Mouse (Mus musculus) 3T3-L1 (cell line): ENCODE results near the gene Col26a1.
A peak's percentile ranks its signal among the peaks of the same experiment; 100 is the strongest.

Experiments used
- DNase-seq: peaks from one replicate; pipeline ENCODE4 v3.0.0-alpha.2; 2015; ENCODE audit warnings: low read depth, low spot score

Col26a1 gene

GRCm38 (mm10) chr5:136882788-136883439 lies at the start of gene Col26a1:
Gene Col26a1, minus strand, starts transcription at chr5:136883209.
- no peak for DNase-seq

GRCm38 (mm10) chr5:136931896-136932295 lies 48.9 kb upstream of the Col26a1 start:
- no peak for DNase-seq

GRCm38 (mm10) chr5:136929073-136929472 lies 46.1 kb upstream of the Col26a1 start:
- DNase-seq, result peak; percentile 89

GRCm38 (mm10) chr5:136923751-136924478 lies 40.9 kb upstream of the Col26a1 start:
- no peak for DNase-seq

- no peak for DNase-seq
Observed at GRCm38 (mm10) chr5:136922830-136923229, 39.8 kb upstream of the Col26a1 start.

GRCm38 (mm10) chr5:136919546-136920301 lies 36.7 kb upstream of the Col26a1 start:
- DNase-seq, result peak; percentile 39

- DNase-seq, result peak; percentile 92
Observed at GRCm38 (mm10) chr5:136918655-136919472, 35.9 kb upstream of the Col26a1 start.

GRCm38 (mm10) chr5:136917613-136918242 lies 34.7 kb upstream of the Col26a1 start:
- DNase-seq, result no peak

- no peak for DNase-seq
Observed at GRCm38 (mm10) chr5:136914183-136914582, 31.2 kb upstream of the Col26a1 start.

- DNase-seq, result peak; percentile 96
Observed at GRCm38 (mm10) chr5:136907991-136908857, 25.2 kb upstream of the Col26a1 start, which contains the start of gene Ift22. Gene Ift22, plus strand, starts transcription at chr5:136908150.

- DNase-seq, result no peak
Observed at GRCm38 (mm10) chr5:136907587-136907986, 24.6 kb upstream of the Col26a1 start.

GRCm38 (mm10) chr5:136905630-136906029 lies 22.6 kb upstream of the Col26a1 start:
- DNase-seq, result peak; percentile 74

GRCm38 (mm10) chr5:136904621-136905020 lies 21.6 kb upstream of the Col26a1 start:
- DNase-seq, result no peak

- no peak for DNase-seq
Observed at GRCm38 (mm10) chr5:136895529-136895963, 12.5 kb upstream of the Col26a1 start.

- no peak for DNase-seq
Observed at GRCm38 (mm10) chr5:136894840-136895528, 12.0 kb upstream of the Col26a1 start.

GRCm38 (mm10) chr5:136888539-136889355 lies 5.7 kb upstream of the Col26a1 start:
- no peak for DNase-seq

GRCm38 (mm10) chr5:136886957-136887356 lies 3.9 kb upstream of the Col26a1 start:
- DNase-seq, result no peak

- DNase-seq, result no peak
Observed at GRCm38 (mm10) chr5:136882055-136882787, 788 bp downstream of the Col26a1 start.
